Mouse (Mus musculus) limb, embryonic 11.5 days (tissue): ENCODE results near the gene Tecpr1. TPM values are rescaled to one million over a fixed set of nuclear protein-coding genes. Genes with fewer than 3 reads are reported as not detected.

Experiments used
- ATAC-seq: fragments of 200-750 bp; cut with Nextera tagmentation; 2 replicates; pipeline ENCODE4 v1.8.0; 2017; ENCODE audit warnings: low read depth; ENCODE audit not compliant: insufficient number of reproducible peaks, low FRiP score, low TSS enrichment
- DNase-seq: peaks from one replicate; pipeline ENCODE4 v3.0.0-alpha.2; 2015; ENCODE audit warnings: low spot score
- H3K27ac ChIP-seq: fragments of 300-500 bp; sonication (generic); replicated peaks from 2 replicates; pipeline ENCODE4 v1.5.1; 2014; ENCODE audit warnings: low read depth, mild to moderate bottlenecking, low read length
- H3K27me3 ChIP-seq: fragments of 300-500 bp; sonication (generic); 2 replicates; pipeline ENCODE4 v1.6.1; 2014; ENCODE audit warnings: mild to moderate bottlenecking, low read length, mixed read lengths; ENCODE audit not compliant: control insufficient read depth, insufficient read depth
- H3K36me3 ChIP-seq: fragments of 300-500 bp; sonication (generic); 2 replicates; pipeline ENCODE4 v1.6.1; 2014; ENCODE audit warnings: mild to moderate bottlenecking, low read length, moderate library complexity, mixed read lengths; ENCODE audit not compliant: control insufficient read depth, insufficient read depth
- H3K4me1 ChIP-seq: fragments of 300-500 bp; sonication (generic); 2 replicates; pipeline ENCODE4 v1.6.1; 2014; ENCODE audit warnings: low read length, mixed read lengths; ENCODE audit not compliant: control insufficient read depth, insufficient read depth
- H3K4me2 ChIP-seq: fragments of 300-500 bp; sonication (generic); 2 replicates; pipeline ENCODE4 v1.6.1; 2014; ENCODE audit warnings: low read depth, mild to moderate bottlenecking, moderate library complexity; ENCODE audit not compliant: severe bottlenecking
- H3K4me3 ChIP-seq: fragments of 300-500 bp; sonication (generic); 2 replicates; pipeline ENCODE4 v1.5.1; 2014; ENCODE audit warnings: low read depth, low read length
- H3K9ac ChIP-seq: fragments of 300-500 bp; sonication (generic); 2 replicates; pipeline ENCODE4 v1.6.1; 2014; ENCODE audit warnings: mild to moderate bottlenecking, low read length
- H3K9me3 ChIP-seq: fragments of 300-500 bp; sonication (generic); 2 replicates; pipeline ENCODE4 v1.6.1; 2016; ENCODE audit warnings: low read length; ENCODE audit not compliant: control insufficient read depth
- WGBS: fragments of 180-500 bp; shearing (Covaris S2); extraction: QIAGEN DNeasy Blood & Tissue Kit; methylation state at CpG from one replicate; pipeline ENCODE4 v1.1.7; 2014; 5-methylcytosine and 5-hydroxymethylcytosine counted together
- polyA plus RNA-seq: library from polyadenylated mRNA; unstranded; fragments of >200 nt; fragmentation: Nextera tagmentation; extraction: Ambion mirVana; gene quantifications from 2 replicates; pipeline ENCODE4 v1.2.1, GENCODE M21; 2014

Tecpr1 gene
- polyA plus RNA-seq, 1 experiment from 2014 or later: 11.3 TPM

DNA sequence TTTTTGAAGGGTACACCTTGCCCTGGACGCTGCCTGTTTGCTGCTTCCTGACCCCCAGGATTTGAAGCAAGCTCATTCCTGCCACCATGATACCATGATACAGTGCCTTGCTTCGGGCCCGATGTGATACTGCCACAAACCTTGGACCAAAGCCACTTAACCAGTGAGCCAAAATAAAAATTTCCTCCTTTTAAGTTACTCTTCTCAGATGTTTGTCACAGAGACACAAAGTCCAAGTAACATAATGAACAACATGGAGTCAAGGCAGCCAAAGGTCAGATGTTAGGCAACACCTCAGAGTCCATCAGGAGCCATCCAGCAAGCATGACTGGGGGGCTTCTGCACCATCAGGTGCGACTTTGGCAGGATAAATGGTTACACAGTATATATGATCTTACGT lies 9.1 kb upstream of the Tecpr1 start:
- Histone ChIP-seq H3K4me3 (no peak overlapping the region), H3K9ac (no peak overlapping the region), H3K27ac (no peak overlapping the region), H3K9me3 (peaks cover 2% of the 10 kb centered on the region; the same call in 1 of the 2 replicates), H3K27me3 (no peaks in the 10 kb centered on the region), H3K4me1 (no peaks in the 10 kb centered on the region), H3K4me2 (no peak overlapping the region), H3K36me3 (no peaks in the 10 kb centered on the region)
- 85% methylated on average over 5 of the region's 5 CpGs for WGBS
- no peak for ATAC-seq
- no peak for DNase-seq

- 82% methylated on average over 1 of the region's 1 CpGs for WGBS
- ATAC-seq (no peak), DNase-seq (no peak)
- Histone ChIP-seq H3K36me3 (no peaks in the 10 kb centered on the region), H3K4me3 (no peak overlapping the region), H3K4me1 (no peaks in the 10 kb centered on the region), H3K9ac (no peak overlapping the region), H3K27me3 (no peaks in the 10 kb centered on the region), H3K9me3 (peaks cover 2% of the 10 kb centered on the region; the same call in 1 of the 2 replicates), H3K4me2 (no peak overlapping the region), H3K27ac (no peak overlapping the region)
These were observed 8.0 kb upstream of the Tecpr1 start for GRCm38 (mm10) chr5:144231410-144231809.

DNA sequence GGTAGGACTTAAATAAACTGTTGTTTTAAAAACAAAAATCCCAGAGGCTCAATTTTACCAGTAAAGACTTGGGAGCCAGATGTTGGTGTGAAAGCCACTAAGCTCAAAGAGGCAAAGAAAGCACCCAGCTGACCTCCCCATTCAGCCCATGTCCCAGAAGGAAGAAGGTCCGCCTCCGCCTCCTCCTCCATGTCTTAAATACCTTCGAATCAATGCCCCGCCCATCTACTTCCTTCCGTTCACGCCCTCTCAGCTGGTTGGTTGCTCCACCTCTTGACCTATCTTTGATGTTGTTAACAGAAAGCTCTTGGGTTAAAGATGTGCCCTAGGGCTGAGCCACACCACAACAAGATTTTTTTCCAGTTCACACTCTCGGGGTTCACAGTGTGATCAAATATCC lies 6.8 kb upstream of the Tecpr1 start:
- Histone ChIP-seq H3K27me3 (no peaks in the 10 kb centered on the region), H3K36me3 (no peaks in the 10 kb centered on the region), H3K4me2 (no peak overlapping the region), H3K4me3 (no peak overlapping the region), H3K9ac (no peak overlapping the region), H3K4me1 (no peaks in the 10 kb centered on the region), H3K27ac (no peak overlapping the region), H3K9me3 (peaks cover 2% of the 10 kb centered on the region; the same call in 1 of the 2 replicates)
- ATAC-seq: no peak
- WGBS: 85% methylated on average over 7 of the region's 7 CpGs
- no peak for DNase-seq

GRCm38 (mm10) chr5:144226220-144226619 lies 2.8 kb upstream of the Tecpr1 start:
- ATAC-seq (no peak), DNase-seq (no peak)
- Histone ChIP-seq H3K36me3 (no peaks in the 10 kb centered on the region), H3K9me3 (no peaks in the 10 kb centered on the region), H3K27ac (no peak overlapping the region), H3K9ac (no peak overlapping the region), H3K4me2 (no peak overlapping the region), H3K4me1 (peaks cover 4% of the 10 kb centered on the region), H3K27me3 (no peaks in the 10 kb centered on the region), H3K4me3 (no peak overlapping the region)
- WGBS: 22% methylated on average over 11 of the region's 11 CpGs

DNA sequence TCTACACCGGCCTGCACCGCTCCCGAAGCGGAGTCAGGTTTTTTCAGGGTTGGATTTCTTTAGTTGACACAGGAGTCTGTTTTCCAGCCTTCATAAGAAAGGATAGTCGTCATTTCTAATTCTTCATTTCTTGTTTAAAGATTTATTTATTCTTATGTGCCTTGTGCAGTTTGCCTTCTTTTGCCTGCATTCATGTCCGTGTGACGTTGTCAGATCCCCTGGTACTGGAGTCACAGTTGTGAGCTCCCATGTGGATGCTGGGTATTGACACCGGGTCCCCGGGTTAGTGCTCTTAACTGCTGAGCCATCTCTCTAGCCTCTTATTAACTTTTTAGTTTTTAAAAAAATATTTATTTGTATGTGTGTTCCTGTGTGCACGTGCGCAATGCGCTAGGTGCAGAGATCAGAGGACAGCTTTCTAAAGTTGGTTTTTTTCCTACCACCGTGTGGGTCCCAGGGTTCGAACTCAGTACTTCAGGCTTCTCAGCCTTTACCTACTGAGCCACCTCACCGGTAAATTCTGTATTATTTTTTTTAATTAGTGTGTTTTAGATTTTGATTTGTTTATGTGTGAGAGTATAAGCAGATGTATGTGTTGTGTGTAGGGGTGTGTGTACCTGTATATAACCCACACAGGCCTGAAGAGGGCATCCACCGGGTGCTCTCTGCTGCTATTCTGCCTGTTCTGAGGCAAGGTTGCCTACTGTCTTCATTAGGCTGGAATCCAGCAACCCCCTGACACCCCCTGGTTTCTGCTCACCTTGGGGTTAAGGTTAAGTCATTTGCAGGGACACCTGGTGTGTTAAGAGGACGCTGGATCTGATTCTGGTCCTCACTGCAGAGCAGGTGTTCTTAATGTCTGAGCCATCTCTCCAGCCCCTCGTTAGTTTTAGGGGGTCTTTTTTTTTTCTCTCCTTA lies 743 bp upstream of the Tecpr1 start:
- WGBS: 24% methylated on average over 18 of the region's 18 CpGs
- Histone ChIP-seq H3K4me1 (peaks cover 4% of the 10 kb centered on the region), H3K4me3 (peak overlapping the region; percentile 65), H3K4me2 (peak overlapping the region; percentile 85), H3K9me3 (no peaks in the 10 kb centered on the region), H3K36me3 (no peaks in the 10 kb centered on the region), H3K27me3 (no peaks in the 10 kb centered on the region), H3K9ac (peak overlapping the region; percentile 77), H3K27ac (no peak overlapping the region)
- no peak for ATAC-seq
- no peak for DNase-seq

- DNase-seq (peak; percentile 23), ATAC-seq (peak; percentile 48; the same call in 1 of the 2 replicates)
- H3K27me3 ChIP-seq: no peaks in the 10 kb centered on the region
- no peak overlapping the region for H3K27ac ChIP-seq
- H3K4me3 ChIP-seq: peak overlapping the region; percentile 65
- peak overlapping the region; percentile 85 for H3K4me2 ChIP-seq
- H3K9me3 ChIP-seq: no peaks in the 10 kb centered on the region
- H3K36me3 ChIP-seq: no peaks in the 10 kb centered on the region
- peaks cover 4% of the 10 kb centered on the region for H3K4me1 ChIP-seq
- H3K9ac ChIP-seq: peak overlapping the region; percentile 63
- 2% methylated on average over 25 of the region's 25 CpGs for WGBS
These were observed 458 bp downstream of the Tecpr1 start for GRCm38 (mm10) chr5:144222811-144223502.

DNA sequence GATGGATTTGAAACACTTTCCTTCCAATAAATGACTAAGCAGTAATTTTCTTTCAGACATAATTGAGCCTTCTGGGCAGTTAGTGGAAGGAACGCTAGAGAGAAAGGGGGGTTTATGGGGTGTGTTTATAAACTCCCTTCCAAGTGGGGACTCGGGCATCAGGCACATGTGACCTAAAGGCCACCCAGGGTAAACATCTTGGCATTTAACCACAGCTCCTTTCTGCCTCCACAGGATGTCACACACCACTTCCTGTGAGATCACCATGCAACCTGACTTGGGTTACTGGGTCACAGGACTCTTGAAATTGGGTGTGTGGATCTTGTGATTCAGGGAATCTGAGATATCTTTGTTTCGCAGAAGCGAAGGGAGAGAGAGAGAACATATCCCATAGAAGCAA lies 2.1 kb downstream of the Tecpr1 start:
- 69% methylated on average over 4 of the region's 4 CpGs for WGBS
- ATAC-seq (no peak), DNase-seq (no peak)

DNA sequence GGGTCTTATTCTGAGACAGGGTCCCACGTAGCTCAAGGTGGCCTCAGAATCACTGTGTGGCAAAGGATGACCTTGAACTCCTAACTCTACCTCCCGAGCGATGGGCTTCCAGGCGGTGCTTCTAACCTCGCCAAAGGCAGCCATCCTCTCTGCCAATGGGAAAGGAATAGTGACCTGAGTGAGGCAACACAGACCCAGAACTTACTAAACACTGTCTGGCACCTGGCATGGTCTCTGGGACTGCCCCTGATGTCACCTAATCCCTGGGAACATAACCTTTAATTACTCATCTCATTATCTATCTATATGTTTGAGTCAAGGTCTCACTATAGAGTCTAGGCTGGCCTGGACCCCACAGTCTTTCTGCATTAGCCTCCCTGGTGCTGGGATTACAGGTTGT lies 3.5 kb downstream of the Tecpr1 start:
- Histone ChIP-seq H3K4me1 (peaks cover 4% of the 10 kb centered on the region), H3K4me3 (no peak overlapping the region), H3K4me2 (no peak overlapping the region), H3K27ac (no peak overlapping the region), H3K27me3 (no peaks in the 10 kb centered on the region), H3K36me3 (no peaks in the 10 kb centered on the region), H3K9me3 (no peaks in the 10 kb centered on the region), H3K9ac (no peak overlapping the region)
- DNase-seq: no peak
- ATAC-seq: no peak
- WGBS: 91% methylated on average over 5 of the region's 5 CpGs

More for the DNA sequence above, 2.1 kb downstream of the Tecpr1 start:
- no peak overlapping the region for H3K4me2 ChIP-seq
- H3K9ac ChIP-seq: no peak overlapping the region
- no peak overlapping the region for H3K27ac ChIP-seq
- H3K4me3 ChIP-seq: no peak overlapping the region
- H3K9me3 ChIP-seq: no peaks in the 10 kb centered on the region
- H3K27me3 ChIP-seq: no peaks in the 10 kb centered on the region
- peaks cover 4% of the 10 kb centered on the region for H3K4me1 ChIP-seq
- H3K36me3 ChIP-seq: no peaks in the 10 kb centered on the region
